Mouse (Mus musculus) intestine, embryonic 14.5 days (tissue): ENCODE measurements around the gene Aprt. TPM values are rescaled to one million over a fixed set of nuclear protein-coding genes. Genes with fewer than 3 reads are reported as not detected.
A peak's percentile ranks its signal among the peaks of the same experiment; 100 is the strongest.

ENCODE experiments used
- ATAC-seq: fragments of 200-750 bp; cut with Nextera tagmentation; replicated peaks from 2 replicates; pipeline ENCODE4 v1.8.0; 2017; ENCODE audit warnings: low read depth, moderate number of reproducible peaks, moderate TSS enrichment, moderate library complexity; ENCODE audit not compliant: low FRiP score, low TSS enrichment
- DNase-seq: peaks from one replicate; pipeline ENCODE4 v3.0.0-alpha.2; 2018; ENCODE audit warnings: low spot score
- H3K27ac ChIP-seq: fragments of 300-500 bp; sonication (generic); 2 replicates; pipeline ENCODE4 v1.5.1; 2014; ENCODE audit warnings: low read depth, mild to moderate bottlenecking, control low read depth
- H3K27me3 ChIP-seq: fragments of 300-500 bp; sonication (generic); replicated peaks from 2 replicates; pipeline ENCODE4 v1.6.1; 2014; ENCODE audit warnings: low read length, control low read depth; ENCODE audit not compliant: control insufficient read depth, insufficient read depth
- H3K36me3 ChIP-seq: fragments of 300-500 bp; sonication (generic); 2 replicates; pipeline ENCODE4 v1.6.1; 2014; ENCODE audit warnings: low read length, control low read depth; ENCODE audit not compliant: control insufficient read depth, insufficient read depth
- H3K4me1 ChIP-seq: fragments of 300-500 bp; sonication (generic); replicated peaks from 2 replicates; pipeline ENCODE4 v1.6.1; 2014; ENCODE audit warnings: low read length, control low read depth, mixed read lengths; ENCODE audit not compliant: control insufficient read depth, insufficient read depth
- H3K4me2 ChIP-seq: fragments of 300-500 bp; sonication (generic); 2 replicates; pipeline ENCODE4 v1.6.1; 2014; ENCODE audit warnings: low read length
- H3K4me3 ChIP-seq: fragments of 300-500 bp; sonication (generic); 2 replicates; pipeline ENCODE4 v1.5.1; 2014; ENCODE audit warnings: low read depth, low read length, control low read depth, mixed read lengths
- H3K9ac ChIP-seq: fragments of 300-500 bp; sonication (generic); 2 replicates; pipeline ENCODE4 v1.6.1; 2014; ENCODE audit warnings: mild to moderate bottlenecking, low read length
- H3K9me3 ChIP-seq: fragments of 300-500 bp; sonication (generic); 2 replicates; pipeline ENCODE4 v1.6.1; 2016; ENCODE audit warnings: low read length, control low read depth; ENCODE audit not compliant: control insufficient read depth
- WGBS: fragments of 180-500 bp; shearing (Covaris S2); extraction: QIAGEN DNeasy Blood & Tissue Kit; methylation state at CpG from one replicate; pipeline ENCODE4 v1.1.7; 2014; 5-methylcytosine and 5-hydroxymethylcytosine counted together
- polyA plus RNA-seq: library from polyadenylated mRNA; unstranded; fragments of >200 nt; fragmentation: Nextera tagmentation; extraction: Ambion mirVana; gene quantifications from 2 replicates; pipeline ENCODE4 v1.2.1, GENCODE M21; 2014

Aprt gene
- polyA plus RNA-seq, 1 experiment from 2014 or later = 580 TPM

DNA sequence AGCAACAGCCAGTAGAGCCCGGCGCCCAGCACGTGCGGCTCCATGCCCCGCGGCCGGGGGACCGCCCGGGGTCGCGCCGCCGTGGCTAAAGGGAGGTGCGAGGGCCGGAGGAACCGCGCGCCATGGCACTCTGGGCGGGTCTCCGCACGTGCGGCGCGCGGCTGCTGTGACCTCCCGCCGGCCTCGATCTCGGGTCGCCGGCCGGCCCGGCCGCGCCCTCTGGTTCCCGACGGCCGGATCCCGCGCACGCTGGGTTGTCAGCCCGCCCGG lies 25.8 kb downstream of the Aprt start:
- H3K27me3 ChIP-seq = no peaks in the 10 kb centered on the region
- H3K9me3 ChIP-seq = no peaks in the 10 kb centered on the region
- peak; percentile 44 for ATAC-seq
- peak overlapping the region; percentile 90 for H3K27ac ChIP-seq
- no peak for DNase-seq
- H3K4me1 ChIP-seq = peaks cover 34% of the 10 kb centered on the region
- peak overlapping the region; percentile 67 for H3K4me3 ChIP-seq
- WGBS = 0% methylated on average over 33 of the region's 43 CpGs
- no peaks in the 10 kb centered on the region for H3K36me3 ChIP-seq
- peak overlapping the region; percentile 90 for H3K9ac ChIP-seq
- H3K4me2 ChIP-seq = peak overlapping the region; percentile 61

DNA sequence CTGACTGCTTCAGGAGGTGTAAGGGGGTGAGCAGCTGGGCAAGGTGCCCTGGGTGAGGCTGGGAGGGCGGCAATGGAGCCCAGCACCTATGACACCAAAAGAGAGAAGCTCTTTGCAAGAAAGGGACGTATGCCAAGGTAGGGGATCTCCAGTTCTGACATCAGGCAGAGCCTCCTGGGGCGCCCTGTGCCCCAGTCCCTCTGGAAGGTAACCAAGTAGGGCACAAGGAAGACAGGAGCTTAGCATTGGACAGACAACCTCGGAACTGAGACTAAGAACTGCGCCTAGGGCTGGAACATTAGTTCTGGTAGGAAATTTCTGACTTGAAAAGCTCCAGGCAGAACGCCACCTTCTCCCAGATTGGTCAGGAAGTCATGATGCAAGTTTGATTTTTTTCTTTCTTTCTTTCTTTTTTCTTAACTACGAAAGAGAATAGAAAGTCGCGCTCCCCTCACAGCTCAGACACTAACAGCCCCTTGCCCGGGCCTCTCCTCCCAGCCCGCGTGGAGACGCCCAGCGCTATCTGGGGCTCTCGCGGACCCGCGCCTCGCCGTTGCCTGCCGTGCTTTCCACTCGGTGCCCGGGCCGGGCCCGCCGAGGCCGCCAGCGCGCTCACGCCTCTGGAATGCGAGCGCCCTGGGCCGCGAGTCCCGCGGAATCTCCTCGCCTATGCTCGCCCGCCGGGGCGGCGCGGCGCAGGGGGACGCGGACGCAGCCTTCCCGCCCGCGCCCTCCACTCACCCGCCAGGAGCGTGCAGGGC lies 26.3 kb downstream of the Aprt start:
- H3K36me3 ChIP-seq = no peaks in the 10 kb centered on the region
- no peaks in the 10 kb centered on the region for H3K27me3 ChIP-seq
- peak overlapping the region; percentile 90 for H3K27ac ChIP-seq
- peaks cover 33% of the 10 kb centered on the region for H3K4me1 ChIP-seq
- ATAC-seq (peak; percentile 71), DNase-seq (peak; percentile 76)
- H3K9me3 ChIP-seq = no peaks in the 10 kb centered on the region
- H3K4me3 ChIP-seq = peak overlapping the region; percentile 67
- WGBS = 3% methylated on average over 50 of the region's 52 CpGs
- H3K4me2 ChIP-seq = peak overlapping the region; percentile 61
- H3K9ac ChIP-seq = peak overlapping the region; percentile 90

DNA sequence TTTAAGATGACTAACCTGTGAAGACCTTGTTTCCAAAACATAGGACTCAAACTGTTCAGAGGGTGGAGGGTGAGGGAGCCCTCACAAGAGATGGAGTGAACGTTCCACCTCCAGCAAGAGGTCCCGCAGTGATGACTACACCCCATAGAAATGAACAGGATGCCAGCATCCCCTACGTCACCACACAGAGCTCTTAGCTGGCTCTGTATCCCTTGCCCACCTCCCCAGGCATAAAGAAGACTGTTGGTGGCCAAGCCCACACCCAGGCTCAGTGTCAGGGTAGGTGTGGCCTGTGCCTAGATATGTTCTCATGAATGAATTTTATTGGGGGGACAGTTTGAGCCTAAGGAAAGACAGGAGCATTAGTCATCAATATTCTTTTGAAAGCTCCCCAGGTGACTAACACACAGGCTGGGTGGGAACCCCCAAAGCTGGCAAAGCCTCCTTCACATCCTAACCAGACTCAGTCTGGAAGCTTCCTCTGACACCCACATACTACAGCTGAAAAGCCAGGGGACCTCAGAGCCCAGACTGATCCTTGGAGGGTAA lies 27.7 kb downstream of the Aprt start:
- H3K4me3 ChIP-seq = no peak overlapping the region
- H3K9ac ChIP-seq = no peak overlapping the region
- no peaks in the 10 kb centered on the region for H3K9me3 ChIP-seq
- H3K27ac ChIP-seq = peak overlapping the region; percentile 22; the same call in 1 of the 2 replicates
- no peak for DNase-seq
- H3K36me3 ChIP-seq = no peaks in the 10 kb centered on the region
- H3K27me3 ChIP-seq = no peaks in the 10 kb centered on the region
- peaks cover 33% of the 10 kb centered on the region for H3K4me1 ChIP-seq
- WGBS = 80% methylated on average over 3 of the region's 3 CpGs
- peak overlapping the region; percentile 61 for H3K4me2 ChIP-seq
- no peak for ATAC-seq

DNA sequence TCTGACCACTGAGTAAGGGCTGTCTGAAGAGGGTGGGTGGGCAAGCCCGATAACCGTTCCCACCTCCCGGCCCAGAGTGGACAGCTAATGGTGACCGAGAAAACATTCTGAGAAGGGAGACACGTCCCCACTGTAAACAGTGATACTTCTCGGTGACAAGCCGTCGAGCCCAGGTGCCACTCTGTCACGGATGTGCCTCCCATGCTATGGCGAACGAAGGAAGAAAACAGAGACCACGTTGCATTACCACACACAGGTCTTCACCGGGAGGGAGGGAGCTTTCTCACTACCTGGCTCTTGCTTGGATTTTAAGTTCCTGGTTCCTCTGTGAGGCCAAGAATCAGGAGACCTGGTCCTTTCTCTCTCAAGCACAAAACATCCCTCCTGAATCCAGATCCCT lies 28.4 kb downstream of the Aprt start:
- H3K36me3 ChIP-seq = no peaks in the 10 kb centered on the region
- 0 out of 2 replicates have a peak overlapping the region, but pooled peaks have one; percentile 7 for H3K4me2 ChIP-seq
- peaks cover 33% of the 10 kb centered on the region for H3K4me1 ChIP-seq
- no peaks in the 10 kb centered on the region for H3K27me3 ChIP-seq
- H3K9ac ChIP-seq = no peak overlapping the region
- 0 out of 2 replicates have a peak overlapping the region, but pooled peaks have one; percentile 64 for H3K27ac ChIP-seq
- H3K9me3 ChIP-seq = no peaks in the 10 kb centered on the region
- WGBS = 60% methylated on average over 13 of the region's 13 CpGs
- no peak for ATAC-seq
- H3K4me3 ChIP-seq = no peak overlapping the region
- no peak for DNase-seq

DNA sequence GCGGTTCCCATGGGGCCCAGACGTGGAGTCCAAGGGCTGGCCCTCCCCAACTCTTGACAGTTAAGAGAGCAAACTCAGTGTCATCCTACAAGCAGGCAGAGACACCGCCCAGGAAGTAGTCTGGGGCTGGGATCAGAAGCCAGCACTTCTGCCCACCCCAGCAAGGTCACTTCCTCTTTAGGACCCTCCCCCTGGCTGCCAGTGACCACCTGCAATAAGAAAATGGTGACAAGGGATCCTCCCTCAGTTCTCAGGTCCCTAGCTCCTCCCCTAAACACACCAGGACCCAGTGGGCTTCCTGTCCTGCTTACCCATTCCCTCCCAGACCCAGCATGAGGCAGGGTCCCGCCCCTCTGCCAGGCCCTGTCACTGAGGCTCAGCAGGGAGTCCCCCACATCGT lies 28.9 kb downstream of the Aprt start:
- H3K9me3 ChIP-seq = no peaks in the 10 kb centered on the region
- no peaks in the 10 kb centered on the region for H3K36me3 ChIP-seq
- ATAC-seq = no peak
- H3K27me3 ChIP-seq = no peaks in the 10 kb centered on the region
- no peak for DNase-seq
- no peak overlapping the region for H3K9ac ChIP-seq
- WGBS = 21% methylated on average over 5 of the region's 5 CpGs
- H3K4me1 ChIP-seq = peaks cover 33% of the 10 kb centered on the region
- H3K4me2 ChIP-seq = peak overlapping the region; percentile 28
- H3K4me3 ChIP-seq = 0 out of 2 replicates have a peak overlapping the region, but pooled peaks have one; percentile 0
- H3K27ac ChIP-seq = peak overlapping the region; percentile 64

DNA sequence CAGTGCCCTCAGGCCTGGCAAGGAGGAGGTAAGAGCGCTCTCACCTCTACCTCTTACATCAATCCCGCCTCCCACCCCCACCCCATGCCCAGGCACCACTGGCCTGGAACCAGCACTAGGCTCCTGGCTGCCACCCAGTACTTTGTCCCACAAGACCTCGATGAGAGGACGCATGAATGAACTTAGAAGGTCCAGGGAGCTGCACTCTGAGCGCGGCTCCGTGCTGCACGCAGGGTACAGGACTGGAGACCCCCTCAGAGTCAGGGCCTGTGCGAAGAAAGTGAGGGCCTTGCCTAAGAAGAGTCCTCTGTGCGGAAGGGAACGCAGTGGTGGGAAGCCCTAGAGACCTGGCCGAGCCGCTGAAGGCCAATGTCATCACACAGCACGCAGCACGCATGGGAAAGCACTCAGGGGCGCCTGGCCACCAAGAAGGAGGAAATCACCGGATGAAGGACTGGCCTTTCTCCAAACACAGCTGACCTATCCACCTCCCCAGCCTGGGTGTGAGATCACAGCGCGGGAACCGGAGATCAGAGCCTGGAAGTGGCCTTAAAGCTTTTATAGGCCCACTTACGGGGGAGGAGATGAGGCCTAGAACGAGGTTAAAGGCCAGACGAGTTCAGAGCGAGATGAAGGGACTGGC lies 29.8 kb downstream of the Aprt start:
- H3K4me1 ChIP-seq = peaks cover 33% of the 10 kb centered on the region
- H3K4me2 ChIP-seq = peak overlapping the region; percentile 28; the same call in 1 of the 2 replicates
- no peaks in the 10 kb centered on the region for H3K36me3 ChIP-seq
- H3K9ac ChIP-seq = no peak overlapping the region
- H3K4me3 ChIP-seq = 0 out of 2 replicates have a peak overlapping the region, but pooled peaks have one; percentile 0
- peak overlapping the region; percentile 64; the same call in 1 of the 2 replicates for H3K27ac ChIP-seq
- DNase-seq (no peak), ATAC-seq (no peak)
- no peaks in the 10 kb centered on the region for H3K9me3 ChIP-seq
- WGBS = 50% methylated on average over 24 of the region's 24 CpGs
- no peaks in the 10 kb centered on the region for H3K27me3 ChIP-seq

DNA sequence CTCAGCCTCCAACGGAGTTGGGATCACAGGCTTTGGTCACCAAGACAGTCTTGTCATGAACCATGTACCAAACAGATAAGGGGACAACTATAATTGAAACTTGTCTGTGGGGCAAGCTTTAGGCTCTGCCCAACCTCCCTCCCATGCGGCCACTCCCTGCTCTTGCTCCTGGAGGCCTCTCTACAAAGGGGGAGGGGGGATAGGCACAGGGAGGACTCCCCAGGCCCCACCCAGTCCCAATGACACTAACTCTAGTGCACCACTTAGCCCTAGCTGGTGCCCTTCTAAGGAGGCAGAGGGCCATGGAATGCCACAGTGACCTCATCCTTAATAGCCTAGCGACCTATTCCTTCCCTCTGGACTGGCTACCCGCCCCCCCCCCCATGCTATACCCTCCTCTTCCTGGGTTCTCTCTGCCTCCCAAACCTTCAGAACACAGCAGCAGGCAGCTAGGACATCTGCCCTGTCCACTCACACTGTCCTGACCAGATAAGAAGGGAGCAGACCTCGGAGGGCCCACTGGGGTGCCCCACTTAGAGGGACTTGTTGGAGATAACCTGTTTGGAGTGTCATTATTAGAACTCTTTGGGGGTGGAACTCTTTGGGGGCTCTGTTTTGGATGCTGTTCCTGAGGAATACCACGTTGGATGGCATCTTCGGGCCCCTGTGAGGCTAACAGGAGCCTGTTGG lies 30.5 kb downstream of the Aprt start:
- Histone ChIP-seq H3K9ac (no peak overlapping the region), H3K4me1 (peaks cover 33% of the 10 kb centered on the region)
- 73% methylated on average over 7 of the region's 7 CpGs for WGBS

DNA sequence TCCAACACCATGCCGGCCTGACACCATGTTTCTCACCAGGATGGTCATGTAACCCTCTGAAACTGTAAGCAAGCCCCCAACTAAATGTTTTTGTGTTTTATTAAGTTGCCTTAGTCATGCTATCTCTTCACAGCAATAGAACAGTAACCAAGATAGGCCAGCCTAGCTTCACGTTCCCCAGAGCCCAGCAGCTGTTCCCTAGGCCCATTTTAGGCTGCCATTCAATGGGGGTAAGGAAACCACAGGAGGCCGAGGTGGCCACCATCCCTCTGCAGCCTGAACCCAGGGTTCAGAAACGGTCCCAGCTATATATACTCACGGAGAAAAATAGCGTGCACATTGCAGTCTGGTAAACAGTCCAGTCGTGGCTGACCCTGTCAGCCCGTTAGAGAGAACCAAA lies 32.6 kb downstream of the Aprt start:
- 90% methylated on average over 8 of the region's 8 CpGs for WGBS
- Histone ChIP-seq H3K4me1 (peaks cover 24% of the 10 kb centered on the region), H3K9me3 (no peaks in the 10 kb centered on the region), H3K4me2 (no peak overlapping the region), H3K27ac (no peak overlapping the region), H3K27me3 (no peaks in the 10 kb centered on the region), H3K36me3 (no peaks in the 10 kb centered on the region), H3K4me3 (no peak overlapping the region), H3K9ac (no peak overlapping the region)
- ATAC-seq (no peak), DNase-seq (no peak)

More for the DNA sequence above, 30.5 kb downstream of the Aprt start:
- Histone ChIP-seq H3K9me3 (no peaks in the 10 kb centered on the region), H3K4me3 (no peak overlapping the region), H3K36me3 (no peaks in the 10 kb centered on the region), H3K27me3 (no peaks in the 10 kb centered on the region), H3K27ac (no peak overlapping the region), H3K4me2 (no peak overlapping the region)
- DNase-seq (no peak), ATAC-seq (no peak)
